Mouse (Mus musculus) embryo, embryonic 11.5 days (tissue): Measurements from ENCODE around the gene Ephb2.

Source experiments
- DNase-seq: peaks from one replicate; pipeline ENCODE4 v3.0.0-alpha.2; 2012; ENCODE audit warnings: low read depth, low spot score

Ephb2 gene

GRCm38 (mm10) chr4:136835621-136836386 is at the start of gene Ephb2:
Gene Ephb2 (minus strand): TSS chr4:136835988.
- DNase-seq: peak; percentile 62

GRCm38 (mm10) chr4:136878601-136879000 is 42.8 kb upstream of the Ephb2 start:
- no peak for DNase-seq

GRCm38 (mm10) chr4:136878171-136878570 is 42.4 kb upstream of the Ephb2 start:
- DNase-seq: no peak

GRCm38 (mm10) chr4:136876971-136877370 is 41.2 kb upstream of the Ephb2 start:
- no peak for DNase-seq

- no peak for DNase-seq
These were observed 39.2 kb upstream of the Ephb2 start for GRCm38 (mm10) chr4:136875012-136875411.

- no peak for DNase-seq
These were observed 32.6 kb upstream of the Ephb2 start for GRCm38 (mm10) chr4:136868371-136868770.

GRCm38 (mm10) chr4:136867690-136868345 is 32.0 kb upstream of the Ephb2 start:
- no peak for DNase-seq

GRCm38 (mm10) chr4:136865531-136865930 is 29.7 kb upstream of the Ephb2 start:
- no peak for DNase-seq

GRCm38 (mm10) chr4:136864751-136865470 is 29.1 kb upstream of the Ephb2 start:
- DNase-seq: peak; percentile 63

GRCm38 (mm10) chr4:136863517-136863916 is 27.7 kb upstream of the Ephb2 start:
- no peak for DNase-seq

GRCm38 (mm10) chr4:136862411-136862810 is 26.6 kb upstream of the Ephb2 start:
- DNase-seq: no peak

- no peak for DNase-seq
These were observed 26.0 kb upstream of the Ephb2 start for GRCm38 (mm10) chr4:136861806-136862205.

- DNase-seq: no peak
These were observed 24.2 kb upstream of the Ephb2 start for GRCm38 (mm10) chr4:136860022-136860421.

GRCm38 (mm10) chr4:136855081-136855480 is 19.3 kb upstream of the Ephb2 start:
- DNase-seq: no peak

- no peak for DNase-seq
These were observed 17.2 kb upstream of the Ephb2 start for GRCm38 (mm10) chr4:136852989-136853388.

GRCm38 (mm10) chr4:136852119-136852518 is 16.3 kb upstream of the Ephb2 start:
- DNase-seq: no peak

GRCm38 (mm10) chr4:136848565-136848964 is 12.8 kb upstream of the Ephb2 start:
- no peak for DNase-seq

GRCm38 (mm10) chr4:136847166-136847565 is 11.4 kb upstream of the Ephb2 start:
- no peak for DNase-seq

- DNase-seq: no peak
These were observed 7.0 kb upstream of the Ephb2 start for GRCm38 (mm10) chr4:136842802-136843201.

- no peak for DNase-seq
These were observed 6.2 kb upstream of the Ephb2 start for GRCm38 (mm10) chr4:136842033-136842432.

GRCm38 (mm10) chr4:136841056-136841455 is 5.3 kb upstream of the Ephb2 start:
- DNase-seq: peak; percentile 81

GRCm38 (mm10) chr4:136838462-136838861 is 2.7 kb upstream of the Ephb2 start:
- DNase-seq: no peak
